Mouse (Mus musculus): ENCODE data around the gene Prkci. TPM values are rescaled to one million over a fixed set of nuclear protein-coding genes. Genes with fewer than 3 reads are reported as not detected.

Prkci gene
- polyA plus RNA-seq, 1 experiment from 2014 or later, result 37.1 TPM

DNA sequence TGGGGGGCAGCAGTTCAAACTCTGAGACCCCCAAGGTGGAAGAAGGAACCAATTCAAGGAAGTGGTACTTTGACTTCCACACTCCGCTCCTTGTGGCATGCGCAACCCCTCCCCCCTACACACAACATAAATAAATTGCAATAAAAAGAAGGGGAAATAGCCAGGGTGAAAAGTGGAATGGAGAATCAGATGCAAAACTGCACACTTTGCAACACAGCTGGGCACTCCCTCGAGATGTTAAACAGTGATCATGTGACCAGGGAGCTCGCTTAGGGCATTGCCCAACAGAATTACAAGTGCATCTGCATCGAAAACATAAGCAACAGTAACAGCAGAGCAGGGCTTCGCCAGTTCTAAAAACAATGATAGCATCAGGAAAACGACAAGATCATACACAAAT, 3.4 kb upstream of the Prkci start:
- ATAC-seq (no peak), DNase-seq (ENCODE audit: low spot score) (no peak)
- H3K9ac ChIP-seq (replicated peaks; ENCODE audit: low read depth), result no peak overlapping the region
- H3K4me2 ChIP-seq (replicated peaks; ENCODE audit: low read depth, low read length), result no peak overlapping the region
- H3K36me3 ChIP-seq (ENCODE audit: insufficient read depth, low read length), result no peaks in the 10 kb centered on the region
- H3K9me3 ChIP-seq (ENCODE audit: low read length), result no peaks in the 10 kb centered on the region
- no peak overlapping the region for H3K4me3 ChIP-seq (ENCODE audit: low read depth, low read length)
- 59% methylated on average over 7 of the region's 7 CpGs for WGBS
- H3K27me3 ChIP-seq (replicated peaks; ENCODE audit: insufficient read depth, low read length), result no peaks in the 10 kb centered on the region
- no peak for TF ChIP-seq EP300 (IDR thresholded peaks at IDR 0.05)
- no peak for TF ChIP-seq CTCF (IDR thresholded peaks at IDR 0.05)
- no peaks in the 10 kb centered on the region for H3K4me1 ChIP-seq (ENCODE audit: insufficient read depth, low read depth, low read length)
- H3K27ac ChIP-seq (ENCODE audit: low read length), result no peak overlapping the region

DNA sequence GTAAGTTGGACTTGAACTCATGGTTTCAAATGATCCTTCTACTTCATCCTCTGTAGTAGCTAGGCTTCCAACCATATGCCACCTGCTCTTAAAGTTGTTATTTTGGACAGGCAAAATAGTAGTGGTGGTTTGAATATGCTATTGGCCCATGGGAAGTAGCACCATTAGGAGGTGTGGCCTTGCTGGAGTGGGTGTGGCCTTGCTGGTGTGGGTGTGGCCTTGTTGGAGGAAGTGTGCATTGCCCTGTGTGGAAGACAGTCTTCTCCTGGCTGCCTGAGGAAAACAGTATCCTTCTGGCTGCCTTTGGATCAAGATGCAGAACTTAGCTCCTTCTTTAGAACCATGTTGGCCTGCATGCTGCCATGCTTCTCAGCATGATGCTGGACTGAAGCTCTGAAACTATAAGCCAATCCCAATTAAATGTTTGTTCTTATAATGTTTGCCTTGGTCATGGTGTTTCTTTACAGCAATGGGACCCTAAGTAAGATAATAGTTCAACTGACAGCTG, 2.4 kb upstream of the Prkci start:
- H3K27me3 ChIP-seq (replicated peaks; ENCODE audit: insufficient read depth, low read length), result no peaks in the 10 kb centered on the region
- ATAC-seq (no peak), DNase-seq (ENCODE audit: low spot score) (no peak)
- TF ChIP-seq CTCF (IDR thresholded peaks at IDR 0.05) (no peak), EP300 (IDR thresholded peaks at IDR 0.05) (no peak)
- H3K4me2 ChIP-seq (replicated peaks; ENCODE audit: low read depth, low read length), result no peak overlapping the region
- H3K4me1 ChIP-seq (ENCODE audit: insufficient read depth, low read depth, low read length), result no peaks in the 10 kb centered on the region
- H3K9ac ChIP-seq (replicated peaks; ENCODE audit: low read depth), result no peak overlapping the region
- H3K27ac ChIP-seq (ENCODE audit: low read length), result no peak overlapping the region
- no peaks in the 10 kb centered on the region for H3K9me3 ChIP-seq (ENCODE audit: low read length)
- no peaks in the 10 kb centered on the region for H3K36me3 ChIP-seq (ENCODE audit: insufficient read depth, low read length)
- H3K4me3 ChIP-seq (ENCODE audit: low read depth, low read length), result no peak overlapping the region

DNA sequence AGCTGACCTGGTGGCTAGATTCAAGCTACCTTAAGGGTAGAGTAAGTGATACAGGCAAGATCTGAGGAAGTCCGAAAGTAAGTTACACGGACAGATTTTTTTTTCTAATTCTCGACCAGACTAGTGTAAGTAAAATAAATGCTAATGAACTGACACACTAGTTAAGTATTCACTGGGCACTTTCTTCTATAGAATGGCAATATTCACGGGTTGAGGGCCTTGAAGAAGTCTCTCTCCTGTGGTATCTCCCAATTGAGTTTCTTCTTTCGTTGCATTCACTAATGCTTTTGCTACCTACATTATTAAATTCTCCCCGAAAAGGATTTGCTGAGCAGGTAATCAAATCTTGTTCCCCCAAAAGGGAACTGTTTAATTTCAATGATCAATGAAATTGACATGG, 688 bp upstream of the Prkci start:
- no peak overlapping the region for H3K27ac ChIP-seq (ENCODE audit: low read length)
- no peak for ATAC-seq

DNA sequence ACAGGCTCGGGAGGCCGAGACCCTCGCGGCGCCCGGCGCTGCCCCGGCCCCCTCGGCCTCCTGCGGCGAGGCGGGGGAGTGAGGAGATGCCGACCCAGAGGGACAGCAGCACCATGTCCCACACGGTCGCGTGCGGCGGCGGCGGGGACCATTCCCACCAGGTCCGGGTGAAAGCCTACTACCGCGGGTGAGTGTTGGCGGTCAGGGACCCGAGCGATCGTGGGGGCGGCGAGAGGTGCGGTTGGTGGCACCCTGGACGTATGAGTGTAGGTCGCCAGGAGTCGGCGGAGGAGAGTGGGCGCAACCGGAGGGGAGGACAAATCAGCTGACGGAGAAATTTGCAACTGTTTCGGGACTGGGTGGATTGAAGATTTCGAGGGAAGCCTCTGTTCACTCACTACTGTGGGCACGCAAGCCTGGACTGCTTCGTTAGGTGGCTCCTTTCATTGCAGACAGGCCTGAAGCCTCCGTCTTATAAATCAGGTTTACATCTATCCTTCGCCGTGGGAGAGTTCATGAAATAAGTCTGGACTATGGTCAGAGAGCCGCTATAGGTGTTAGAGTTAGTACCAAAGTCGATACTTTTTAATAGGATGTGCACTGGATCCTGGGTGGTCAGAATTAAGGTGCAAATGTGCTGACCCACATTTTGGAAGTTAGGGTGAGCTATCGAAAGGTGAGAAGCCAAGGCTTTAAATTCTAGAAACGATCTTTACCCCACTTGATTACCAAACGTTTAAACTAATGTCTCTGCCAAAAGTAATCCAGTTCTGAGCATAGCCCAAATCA, 546 bp downstream of the Prkci start:
- 0 out of 2 replicates have a peak, but pooled peaks cover 7% of the 10 kb centered on the region for H3K4me1 ChIP-seq (ENCODE audit: insufficient read depth, low read depth, low read length)
- peak; percentile 72 for DNase-seq (ENCODE audit: low spot score)
- TF ChIP-seq EP300 (IDR thresholded peaks at IDR 0.05) (no peak), CTCF (IDR thresholded peaks at IDR 0.05) (no peak)

More for the DNA sequence above, 688 bp upstream of the Prkci start:
- H3K4me3 ChIP-seq (ENCODE audit: low read depth, low read length), result peak overlapping the region; percentile 30
- no peaks in the 10 kb centered on the region for H3K36me3 ChIP-seq (ENCODE audit: insufficient read depth, low read length)
- H3K4me2 ChIP-seq (replicated peaks; ENCODE audit: low read depth, low read length), result peak overlapping the region; percentile 72
- no peaks in the 10 kb centered on the region for H3K27me3 ChIP-seq (replicated peaks; ENCODE audit: insufficient read depth, low read length)
- no peak for TF ChIP-seq EP300 (IDR thresholded peaks at IDR 0.05)
- no peak for TF ChIP-seq CTCF (IDR thresholded peaks at IDR 0.05)
- H3K9me3 ChIP-seq (ENCODE audit: low read length), result no peaks in the 10 kb centered on the region
- H3K4me1 ChIP-seq (ENCODE audit: insufficient read depth, low read depth, low read length), result 0 out of 2 replicates have a peak, but pooled peaks cover 1% of the 10 kb centered on the region
- DNase-seq (ENCODE audit: low spot score), result no peak
- 0 out of 2 replicates have a peak overlapping the region, but pooled peaks have one; percentile 91 for H3K9ac ChIP-seq (replicated peaks; ENCODE audit: low read depth)
- WGBS, result 12% methylated on average over 6 of the region's 6 CpGs

DNA sequence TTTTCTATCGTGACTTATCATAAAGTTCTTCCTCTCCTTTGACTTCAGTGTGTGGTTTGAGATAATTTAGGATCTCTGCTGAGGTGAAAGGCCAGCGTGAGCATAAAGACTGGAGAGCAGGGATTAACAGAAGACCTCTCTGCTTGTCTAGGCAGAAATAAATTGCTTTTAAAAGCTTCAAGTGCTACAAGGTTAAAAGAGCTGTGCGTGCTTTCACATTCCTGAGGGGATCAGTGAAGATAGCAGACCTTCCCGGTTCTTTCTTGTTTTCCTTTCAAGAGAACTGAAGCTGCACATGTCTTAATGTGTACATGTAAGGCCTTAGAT, 1.1 kb downstream of the Prkci start:
- WGBS, result 8% methylated on average over 4 of the region's 4 CpGs
- Histone ChIP-seq H3K9me3 (ENCODE audit: low read length) (no peaks in the 10 kb centered on the region), H3K4me2 (replicated peaks; ENCODE audit: low read depth, low read length) (peak overlapping the region; percentile 72), H3K4me3 (ENCODE audit: low read depth, low read length) (peak overlapping the region; percentile 92), H3K27me3 (replicated peaks; ENCODE audit: insufficient read depth, low read length) (no peaks in the 10 kb centered on the region), H3K27ac (ENCODE audit: low read length) (peak overlapping the region; percentile 86), H3K36me3 (ENCODE audit: insufficient read depth, low read length) (no peaks in the 10 kb centered on the region), H3K4me1 (ENCODE audit: insufficient read depth, low read depth, low read length) (0 out of 2 replicates have a peak, but pooled peaks cover 7% of the 10 kb centered on the region), H3K9ac (replicated peaks; ENCODE audit: low read depth) (peak overlapping the region; percentile 91; the same call in 1 of the 2 replicates)
- TF ChIP-seq CTCF (IDR thresholded peaks at IDR 0.05) (no peak), EP300 (IDR thresholded peaks at IDR 0.05) (no peak; the same call in 1 of the 2 replicates)
- DNase-seq (ENCODE audit: low spot score) (peak; percentile 46), ATAC-seq (no peak)

More for the DNA sequence above, 546 bp downstream of the Prkci start:
- Histone ChIP-seq H3K9me3 (ENCODE audit: low read length) (no peaks in the 10 kb centered on the region), H3K36me3 (ENCODE audit: insufficient read depth, low read length) (no peaks in the 10 kb centered on the region), H3K27ac (ENCODE audit: low read length) (peak overlapping the region; percentile 86), H3K4me3 (ENCODE audit: low read depth, low read length) (peak overlapping the region; percentile 92), H3K9ac (replicated peaks; ENCODE audit: low read depth) (peak overlapping the region; percentile 91), H3K4me2 (replicated peaks; ENCODE audit: low read depth, low read length) (peak overlapping the region; percentile 72), H3K27me3 (replicated peaks; ENCODE audit: insufficient read depth, low read length) (no peaks in the 10 kb centered on the region)
- under 1% methylated on average over 42 of the region's 49 CpGs for WGBS
- peak; percentile 22 for ATAC-seq

DNA sequence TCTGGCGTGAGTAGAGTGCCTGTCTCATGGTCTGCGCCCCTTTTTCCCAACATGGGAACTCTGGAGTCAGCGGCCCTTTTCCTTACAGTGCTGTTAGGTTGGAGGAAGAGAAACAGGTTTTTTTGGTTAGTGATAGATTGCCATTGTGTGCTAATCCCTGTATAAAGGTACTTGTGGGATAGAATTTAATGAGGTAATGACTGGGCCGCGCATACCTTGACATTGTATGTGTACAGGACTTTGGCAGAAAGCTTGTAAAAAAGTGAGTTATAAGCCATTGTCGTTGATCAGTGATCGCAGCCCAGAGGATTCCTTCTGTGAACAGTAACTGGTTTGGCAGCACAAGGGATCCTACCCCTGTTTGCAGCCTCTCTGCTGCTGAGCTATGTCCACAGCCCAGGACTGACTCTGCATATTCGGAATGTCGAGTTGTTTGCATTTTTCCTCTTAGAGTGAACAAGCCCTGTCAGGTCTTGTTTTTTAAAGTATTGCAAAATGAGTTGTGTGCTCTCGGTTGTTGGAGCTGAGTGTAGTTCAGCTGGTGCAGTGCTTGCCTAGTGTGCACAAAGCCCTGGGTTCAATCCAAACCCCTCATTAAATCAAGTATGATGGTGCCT, 4.0 kb downstream of the Prkci start:
- no peaks in the 10 kb centered on the region for H3K9me3 ChIP-seq (ENCODE audit: low read length)
- DNase-seq (ENCODE audit: low spot score), result peak; percentile 93
- H3K9ac ChIP-seq (replicated peaks; ENCODE audit: low read depth), result no peak overlapping the region
- peak overlapping the region; percentile 2; the same call in 1 of the 2 replicates for H3K4me2 ChIP-seq (replicated peaks; ENCODE audit: low read depth, low read length)
- no peaks in the 10 kb centered on the region for H3K27me3 ChIP-seq (replicated peaks; ENCODE audit: insufficient read depth, low read length)
- H3K36me3 ChIP-seq (ENCODE audit: insufficient read depth, low read length), result no peaks in the 10 kb centered on the region
- H3K4me3 ChIP-seq (ENCODE audit: low read depth, low read length), result no peak overlapping the region
- TF ChIP-seq CTCF (IDR thresholded peaks at IDR 0.05) (no peak), EP300 (IDR thresholded peaks at IDR 0.05) (peak; percentile 93)
- 0 out of 2 replicates have a peak, but pooled peaks cover 7% of the 10 kb centered on the region for H3K4me1 ChIP-seq (ENCODE audit: insufficient read depth, low read depth, low read length)
- 41% methylated on average over 10 of the region's 10 CpGs for WGBS
- H3K27ac ChIP-seq (ENCODE audit: low read length), result peak overlapping the region; percentile 93
- peak; percentile 67 for ATAC-seq

All from lung, postnatal 0 days (tissue).